Mouse (Mus musculus): ENCODE results near the gene Olfr218. TPM values are rescaled to one million over a fixed set of nuclear protein-coding genes. Genes with fewer than 3 reads are reported as not detected.

Olfr218 gene
- polyA plus RNA-seq, 1 experiment from 2014 or later, result not detected

- H3K27ac ChIP-seq (ENCODE audit: low read depth, low read length), result no peak overlapping the region
- H3K4me2 ChIP-seq (replicated peaks; ENCODE audit: low read depth, low read length), result no peak overlapping the region
- ATAC-seq (ENCODE audit: low FRiP score, low TSS enrichment), result no peak
- H3K9me3 ChIP-seq (ENCODE audit: control insufficient read depth, low read length), result no peaks in the 10 kb centered on the region
- no peaks in the 10 kb centered on the region for H3K27me3 ChIP-seq (ENCODE audit: control insufficient read depth, insufficient read depth, low read length)
- WGBS, result 91% methylated on average over 3 of the region's 3 CpGs
- H3K36me3 ChIP-seq (ENCODE audit: control insufficient read depth, insufficient read depth, low read length), result no peaks in the 10 kb centered on the region
- no peak overlapping the region for H3K4me3 ChIP-seq (ENCODE audit: low read length)
- no peaks in the 10 kb centered on the region for H3K4me1 ChIP-seq (ENCODE audit: control insufficient read depth, insufficient read depth, low read length)
- H3K9ac ChIP-seq (ENCODE audit: low read depth, low read length), result no peak overlapping the region
Observed at GRCm38 (mm10) chr1:173249888-173250287, 52.3 kb downstream of the Olfr218 start.

Other genes starting within 250 kb of the Olfr218 start
- gene Olfr16, start 247.4 kb upstream of the Olfr218 start, polyA plus RNA-seq (2014; fragmentation: Nextera tagmentation; extraction: Ambion mirVana), result not detected in 2 replicates
- not detected in 2 replicates for gene Olfr1408, start 60.4 kb upstream of the Olfr218 start, polyA plus RNA-seq (2014; fragmentation: Nextera tagmentation; extraction: Ambion mirVana)
- not detected in 2 replicates for gene Olfr1406, start 7.2 kb upstream of the Olfr218 start, polyA plus RNA-seq (2014; fragmentation: Nextera tagmentation; extraction: Ambion mirVana)
- gene Olfr1404, start 14.6 kb downstream of the Olfr218 start, polyA plus RNA-seq (2014; fragmentation: Nextera tagmentation; extraction: Ambion mirVana), result not detected in 2 replicates
- gene Fcer1a, start 29.4 kb downstream of the Olfr218 start, polyA plus RNA-seq (2014; fragmentation: Nextera tagmentation; extraction: Ambion mirVana), result not detected in 2 replicates
- gene Olfr418, start 68.2 kb downstream of the Olfr218 start, polyA plus RNA-seq (2014; fragmentation: Nextera tagmentation; extraction: Ambion mirVana), result not detected in 2 replicates
- not detected in 2 replicates for gene Mptx2, start 80.0 kb downstream of the Olfr218 start, polyA plus RNA-seq (2014; fragmentation: Nextera tagmentation; extraction: Ambion mirVana)
- 0.37 and 0.79 TPM in 2 replicates for gene Ackr1, start 135.9 kb downstream of the Olfr218 start, polyA plus RNA-seq (2014; fragmentation: Nextera tagmentation; extraction: Ambion mirVana)
- 2.3 and 3.3 TPM in 2 replicates for gene Aim2, start 153.1 kb downstream of the Olfr218 start, polyA plus RNA-seq (2014; fragmentation: Nextera tagmentation; extraction: Ambion mirVana)
- gene Cadm3, start 169.9 kb downstream of the Olfr218 start, polyA plus RNA-seq (2014; fragmentation: Nextera tagmentation; extraction: Ambion mirVana), result 1.7 and 2.7 TPM in 2 replicates